Mouse (Mus musculus) G1E-ER4 (cell line): ENCODE data around the gene Trp53bp1. TPM values are rescaled to one million over a fixed set of nuclear protein-coding genes. Genes with fewer than 3 reads are reported as not detected.

ENCODE experiments used
- GATA1 ChIP-seq: IDR thresholded peaks from one replicate; pipeline ENCODE4 v1.8.0; 2012; ENCODE audit warnings: low read length, inconsistent platforms
- polyA plus RNA-seq: library from polyadenylated mRNA; stranded (reverse); fragments of >175 nt; gene quantifications from 2 replicates; pipeline ENCODE4 v1.2.3, GENCODE M21; 2012

The Trp53bp1 gene
- polyA plus RNA-seq, 1 experiment: 19.4 TPM

DNA sequence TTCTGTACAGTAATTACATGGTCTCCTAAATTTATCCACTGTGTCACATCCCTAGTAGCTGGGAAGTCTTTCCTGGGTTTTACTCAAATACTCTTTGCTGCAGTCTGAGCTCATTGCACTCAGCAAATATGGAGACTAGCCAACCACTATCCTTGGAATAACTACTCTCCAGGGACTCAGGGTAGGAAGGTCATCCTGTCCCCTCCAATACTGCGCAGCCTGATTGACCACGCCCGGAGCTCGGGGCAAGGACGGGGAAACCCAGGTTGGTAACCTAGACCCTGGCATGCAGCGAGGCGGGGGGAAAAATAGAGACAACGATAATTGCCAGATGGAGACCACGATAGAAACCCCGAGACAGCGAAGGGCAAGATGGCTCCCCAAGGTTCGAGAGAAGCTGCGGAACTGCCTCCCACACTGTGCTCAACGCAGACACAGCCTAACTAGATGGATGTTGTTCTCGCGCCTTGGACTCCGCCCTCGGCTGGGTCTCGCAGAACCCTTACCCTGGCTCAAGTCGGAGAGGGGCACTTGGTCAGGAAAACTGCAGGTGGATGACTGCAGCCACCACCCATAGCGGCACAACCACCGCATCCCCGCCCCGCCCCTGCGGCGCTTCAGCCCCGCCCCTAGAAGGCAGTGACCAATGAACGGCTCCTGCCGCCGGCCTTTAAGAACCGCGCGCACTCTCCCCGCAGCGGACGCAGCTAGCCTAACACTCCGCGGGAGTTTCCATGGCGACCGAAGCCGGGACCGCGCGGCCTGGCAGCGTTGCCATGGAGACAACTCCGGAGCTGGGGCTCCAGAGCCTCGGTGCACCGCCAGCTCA, 17.9 kb upstream of the Trp53bp1 start, which contains the start of gene Map1a:
TSS of gene Map1a (plus strand) at position 700 of the 829 bp plus-strand sequence.
- no peak for TF ChIP-seq GATA1

- TF ChIP-seq GATA1: no peak
Observed at GRCm38 (mm10) chr2:121287850-121288249, 16.6 kb upstream of the Trp53bp1 start.

GRCm38 (mm10) chr2:121271928-121272516, 815 bp upstream of the Trp53bp1 start:
- TF ChIP-seq GATA1: no peak

GRCm38 (mm10) chr2:121270521-121271235, 529 bp downstream of the Trp53bp1 start:
- no peak for TF ChIP-seq GATA1

- no peak for TF ChIP-seq GATA1
Observed at GRCm38 (mm10) chr2:121268446-121268845, 2.8 kb downstream of the Trp53bp1 start.

- no peak for TF ChIP-seq GATA1
Observed at GRCm38 (mm10) chr2:121249758-121250157, 21.4 kb downstream of the Trp53bp1 start.

DNA sequence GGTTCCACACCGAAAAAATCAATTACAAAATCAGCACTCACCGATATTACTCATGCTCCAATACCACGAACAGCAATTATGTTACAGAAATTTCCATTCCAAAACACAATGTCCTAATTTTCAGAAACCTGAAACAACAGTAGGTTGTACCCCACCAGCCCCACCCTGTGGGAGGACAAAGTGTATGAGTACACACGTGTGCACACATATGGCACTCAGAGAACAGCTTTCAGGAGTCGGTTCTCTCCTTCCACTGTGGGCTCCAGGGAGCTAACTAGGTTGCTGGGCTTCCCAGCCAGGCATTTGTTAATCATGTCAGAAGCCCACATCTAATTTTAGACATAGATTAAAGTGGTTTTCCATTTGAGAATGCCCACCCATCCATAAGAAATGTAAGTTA, 27.1 kb downstream of the Trp53bp1 start:
- TF ChIP-seq GATA1: no peak

DNA sequence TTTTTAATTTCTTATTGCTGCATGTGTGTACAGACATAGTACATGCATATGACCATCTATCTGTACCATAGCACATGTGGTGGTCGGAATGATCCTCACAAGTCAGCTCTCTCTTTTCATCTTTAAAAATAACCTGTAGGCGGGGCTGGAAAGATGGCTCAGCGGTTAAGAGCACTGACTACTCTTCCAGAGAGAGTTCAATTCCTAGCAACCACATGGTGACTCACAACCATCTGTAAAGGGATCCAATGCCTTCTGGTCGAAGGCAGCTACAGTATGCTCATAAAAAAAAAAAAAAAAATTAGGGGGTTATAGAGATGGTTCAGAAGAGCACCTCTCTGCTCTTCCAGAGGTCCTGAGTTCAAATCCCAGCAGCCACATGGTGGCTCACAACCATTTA, 31.8 kb downstream of the Trp53bp1 start:
- no peak for TF ChIP-seq GATA1

- no peak for TF ChIP-seq GATA1
Observed at GRCm38 (mm10) chr2:121235460-121236072, 35.6 kb downstream of the Trp53bp1 start.

- no peak for TF ChIP-seq GATA1
Observed at GRCm38 (mm10) chr2:121228135-121228534, 43.1 kb downstream of the Trp53bp1 start.

- TF ChIP-seq GATA1: no peak
Observed at GRCm38 (mm10) chr2:121223010-121223409, 48.2 kb downstream of the Trp53bp1 start.

DNA sequence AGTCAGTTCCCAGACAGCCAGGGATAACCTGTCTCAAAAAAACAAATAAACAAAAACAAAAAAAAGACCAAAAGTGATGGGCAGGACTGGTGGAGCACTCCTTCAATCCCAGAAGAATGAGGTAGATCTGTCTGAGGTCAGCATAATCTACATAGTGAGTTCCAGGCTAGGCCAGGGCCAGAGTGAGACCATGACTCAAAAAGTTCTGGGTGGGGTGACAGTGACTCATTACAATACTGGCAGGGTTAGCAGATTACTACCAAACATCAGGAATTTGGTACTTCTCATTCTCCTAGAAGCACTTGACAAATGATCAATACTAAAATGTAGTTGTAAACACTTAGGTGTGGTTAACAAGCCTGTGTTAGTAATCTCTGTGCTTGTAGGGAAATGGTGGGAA, 51.2 kb downstream of the Trp53bp1 start:
- TF ChIP-seq GATA1: no peak

DNA sequence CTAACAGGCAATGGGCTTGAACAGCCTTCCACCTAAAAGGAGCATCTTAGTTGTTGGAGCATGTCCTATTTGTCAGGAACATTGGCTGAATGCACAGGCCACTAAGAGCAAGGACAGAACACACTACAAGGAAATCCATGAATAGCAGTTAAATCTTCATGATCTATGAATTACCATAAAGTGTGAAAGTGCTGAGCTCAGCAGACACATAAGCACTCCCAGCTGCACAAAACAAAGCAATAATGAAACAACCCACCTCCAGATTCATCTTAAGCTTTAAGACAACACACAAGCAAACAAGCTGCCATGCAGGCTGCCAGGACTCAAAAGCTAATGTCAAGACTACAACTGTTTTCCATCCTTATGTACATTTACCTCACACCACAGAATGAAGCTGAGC, 52.0 kb downstream of the Trp53bp1 start:
- no peak for TF ChIP-seq GATA1

- no peak for TF ChIP-seq GATA1
Observed at GRCm38 (mm10) chr2:121214491-121214890, 56.7 kb downstream of the Trp53bp1 start.

- TF ChIP-seq GATA1: no peak
Observed at GRCm38 (mm10) chr2:121206541-121206940, 64.7 kb downstream of the Trp53bp1 start.

DNA sequence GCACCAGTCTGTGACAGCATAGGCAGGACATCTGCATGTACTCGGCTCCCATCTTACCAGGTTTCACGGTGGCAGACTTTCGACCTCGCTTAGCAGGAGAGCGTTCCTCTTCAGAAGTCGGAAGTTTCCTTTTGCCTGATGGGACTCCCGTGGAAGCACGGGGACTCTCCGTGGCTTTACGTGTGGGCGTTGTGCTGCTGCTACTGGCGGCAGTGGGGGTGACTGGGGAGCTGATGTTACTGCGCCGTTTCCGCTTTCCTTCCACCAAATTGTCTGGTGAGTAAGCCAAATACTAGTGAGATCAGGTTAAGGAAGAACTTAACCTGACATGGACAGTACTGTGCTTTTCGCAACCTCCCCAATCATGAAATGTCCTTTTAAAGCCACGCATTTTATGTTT, 66.9 kb downstream of the Trp53bp1 start:
- TF ChIP-seq GATA1: no peak

GRCm38 (mm10) chr2:121195466-121195865, 75.7 kb downstream of the Trp53bp1 start:
- TF ChIP-seq GATA1: no peak
